Mouse (Mus musculus) thymus, postnatal 0 days (tissue): Measurements from ENCODE around the gene Fgfr2. TPM values are rescaled to one million over a fixed set of nuclear protein-coding genes. Genes with fewer than 3 reads are reported as not detected.
A peak's percentile ranks its signal among the peaks of the same experiment; 100 is the strongest.

Experiments used
- DNase-seq: peaks from one replicate; pipeline ENCODE4 v3.0.0-alpha.2; 2015; ENCODE audit warnings: low spot score
- polyA plus RNA-seq: library from polyadenylated mRNA; unstranded; fragments of >200 nt; fragmentation: Nextera tagmentation; extraction: Ambion mirVana; gene quantifications from 2 replicates; pipeline ENCODE4 v1.2.1, GENCODE M21; 2015

Gene Fgfr2
- polyA plus RNA-seq, 1 experiment from 2014 or later = 23.6 TPM

GRCm38 (mm10) chr7:130859926-130860325 lies 2263.2 kb downstream of the Fgfr2 start:
- no peak for DNase-seq

DNA sequence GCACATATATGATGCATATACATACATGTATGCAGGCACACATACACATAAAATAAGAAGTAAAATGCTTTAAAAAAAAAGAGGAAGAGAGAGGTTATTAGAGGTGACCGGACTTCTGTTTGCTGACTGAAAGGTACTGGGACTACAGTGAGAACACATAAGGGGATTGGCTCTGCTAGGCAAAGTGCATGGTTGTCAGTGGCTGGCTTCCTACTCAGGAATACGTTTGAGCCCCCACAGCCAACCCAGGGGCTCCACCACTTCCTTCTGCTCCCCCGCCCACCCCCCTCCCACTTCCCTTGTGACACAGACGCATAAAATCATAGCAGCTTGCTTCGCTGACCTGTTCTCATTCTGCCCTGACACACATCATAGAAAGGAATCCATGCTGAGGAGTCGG lies 2265.2 kb downstream of the Fgfr2 start:
- DNase-seq = peak; percentile 60

- no peak for DNase-seq
These were observed 2267.5 kb downstream of the Fgfr2 start for GRCm38 (mm10) chr7:130855681-130856080.

GRCm38 (mm10) chr7:130854684-130855292 lies 2268.4 kb downstream of the Fgfr2 start:
- DNase-seq = no peak

DNA sequence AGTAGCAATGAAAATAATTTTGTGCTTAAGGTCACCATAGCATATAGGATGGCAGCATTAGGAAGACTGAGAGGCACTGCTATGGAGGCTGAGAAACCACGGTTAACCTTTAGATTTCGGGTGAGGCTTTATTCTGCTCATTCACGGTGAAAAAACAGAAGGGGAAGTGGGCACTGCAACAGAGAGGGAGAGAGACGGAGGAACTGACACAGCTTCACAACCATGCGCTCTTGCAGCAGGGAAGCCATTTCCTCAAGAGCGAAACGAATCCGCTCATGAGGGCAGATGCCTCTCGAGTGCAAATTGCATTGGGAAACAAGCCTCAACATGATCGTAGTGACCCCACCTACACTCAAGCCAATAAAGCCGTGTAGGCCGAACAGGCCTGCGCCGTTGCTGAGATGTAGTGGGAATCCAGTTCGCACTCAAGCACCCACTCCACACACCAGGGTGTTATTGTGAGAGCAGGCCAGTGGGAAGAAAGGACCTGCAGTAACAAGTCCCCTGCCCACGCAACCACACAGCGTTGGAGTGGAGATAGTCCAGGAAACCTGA lies 2275.9 kb downstream of the Fgfr2 start:
- DNase-seq = no peak

- DNase-seq = no peak
These were observed 2283.6 kb downstream of the Fgfr2 start for GRCm38 (mm10) chr7:130839380-130840100.

- DNase-seq = no peak
These were observed 2284.5 kb downstream of the Fgfr2 start for GRCm38 (mm10) chr7:130838658-130839025.

GRCm38 (mm10) chr7:130837941-130838657 lies 2285.1 kb downstream of the Fgfr2 start:
- no peak for DNase-seq

- DNase-seq = no peak
These were observed 2287.1 kb downstream of the Fgfr2 start for GRCm38 (mm10) chr7:130836066-130836465.

DNA sequence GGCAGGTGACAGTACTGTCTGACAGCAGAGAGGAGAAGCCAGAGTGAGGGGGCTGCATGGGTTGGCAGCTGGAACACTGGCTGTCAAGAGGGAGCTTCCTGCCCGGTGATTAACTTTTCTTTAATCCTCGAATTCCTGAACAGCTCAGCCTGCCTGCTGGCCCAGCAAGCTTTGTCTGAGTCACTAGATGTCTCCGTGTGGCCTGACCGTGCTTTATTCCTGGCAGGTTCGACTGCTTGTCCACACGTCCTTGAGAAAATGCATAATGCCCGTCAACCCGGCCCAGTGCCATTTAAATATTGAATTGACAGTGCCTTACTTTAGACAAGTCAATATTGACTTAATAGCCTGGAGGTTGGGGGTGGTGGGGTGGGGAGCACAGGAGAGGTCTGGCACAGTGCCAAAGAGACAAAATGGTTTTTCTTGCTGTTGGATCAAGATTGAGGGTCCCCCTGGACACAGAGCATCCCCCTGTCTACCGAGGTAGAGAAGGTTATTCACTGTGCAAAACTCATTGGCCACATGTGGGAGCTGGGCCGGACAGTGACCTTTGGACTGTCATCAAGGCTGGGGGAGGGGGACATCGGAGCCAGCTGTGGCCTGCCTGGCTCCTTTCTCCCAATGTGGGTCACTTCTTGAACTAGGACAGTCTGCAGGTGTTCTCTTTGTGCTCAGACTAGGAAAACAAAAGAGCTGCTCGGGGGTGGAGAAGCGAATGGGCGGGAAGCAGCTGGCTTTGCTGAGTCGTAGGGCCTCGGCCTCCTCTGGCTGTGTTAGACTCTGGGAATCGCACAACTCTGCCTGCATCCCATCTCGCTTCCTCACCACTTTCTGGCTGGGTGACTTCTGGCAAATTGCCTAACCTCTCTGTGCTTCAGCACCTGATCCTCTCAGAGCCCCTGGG lies 2287.9 kb downstream of the Fgfr2 start:
- DNase-seq = no peak

DNA sequence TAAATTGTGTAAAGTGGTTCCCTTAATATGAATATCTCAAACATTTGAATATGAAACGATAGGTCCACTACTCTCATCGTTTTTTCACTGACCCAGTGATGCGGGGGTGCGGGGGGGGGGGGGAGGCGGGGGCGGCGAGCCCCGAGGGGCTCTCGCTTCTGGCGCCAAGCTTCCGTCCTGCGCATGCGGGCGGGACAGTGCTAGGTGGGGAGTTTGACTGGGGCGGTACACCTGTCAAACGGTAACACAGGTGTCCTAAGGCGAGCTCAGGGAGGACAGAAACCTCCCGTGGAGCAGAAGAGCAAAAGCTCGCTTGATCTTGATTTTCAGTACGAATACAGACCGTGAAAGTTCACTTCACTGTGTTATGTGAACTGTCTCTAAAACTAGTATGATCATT lies 2288.9 kb downstream of the Fgfr2 start:
- peak; percentile 88 for DNase-seq

DNA sequence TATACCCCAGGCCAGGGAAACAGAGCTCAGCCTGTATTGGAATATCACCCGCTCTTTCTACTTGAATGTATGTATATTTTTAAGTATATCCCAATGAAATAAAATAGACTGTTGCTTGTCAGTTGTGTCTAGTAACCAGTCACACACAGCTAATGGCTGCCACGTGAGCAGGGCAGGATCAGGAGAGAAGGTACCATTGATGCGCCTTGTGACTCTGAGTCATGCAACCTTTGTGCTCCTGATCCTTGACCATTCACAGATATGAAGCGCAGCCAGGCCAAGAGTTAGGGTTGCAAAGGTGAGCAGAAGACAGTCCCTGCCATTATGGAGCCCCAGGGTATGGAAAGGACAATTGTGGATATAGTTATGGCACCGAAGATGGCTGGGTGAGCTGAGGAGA lies 2291.6 kb downstream of the Fgfr2 start:
- DNase-seq = no peak

GRCm38 (mm10) chr7:130828475-130828874 lies 2294.7 kb downstream of the Fgfr2 start:
- peak; percentile 21 for DNase-seq

GRCm38 (mm10) chr7:130827844-130828403 lies 2295.2 kb downstream of the Fgfr2 start:
- no peak for DNase-seq

- no peak for DNase-seq
These were observed 2295.7 kb downstream of the Fgfr2 start for GRCm38 (mm10) chr7:130827431-130827830.

- peak; percentile 17 for DNase-seq
These were observed 2296.8 kb downstream of the Fgfr2 start for GRCm38 (mm10) chr7:130826343-130826742.

- no peak for DNase-seq
These were observed 2299.2 kb downstream of the Fgfr2 start for GRCm38 (mm10) chr7:130823992-130824391.

GRCm38 (mm10) chr7:130819624-130820023 lies 2303.5 kb downstream of the Fgfr2 start:
- DNase-seq = no peak

- no peak for DNase-seq
These were observed 2304.3 kb downstream of the Fgfr2 start for GRCm38 (mm10) chr7:130818813-130819212.

DNA sequence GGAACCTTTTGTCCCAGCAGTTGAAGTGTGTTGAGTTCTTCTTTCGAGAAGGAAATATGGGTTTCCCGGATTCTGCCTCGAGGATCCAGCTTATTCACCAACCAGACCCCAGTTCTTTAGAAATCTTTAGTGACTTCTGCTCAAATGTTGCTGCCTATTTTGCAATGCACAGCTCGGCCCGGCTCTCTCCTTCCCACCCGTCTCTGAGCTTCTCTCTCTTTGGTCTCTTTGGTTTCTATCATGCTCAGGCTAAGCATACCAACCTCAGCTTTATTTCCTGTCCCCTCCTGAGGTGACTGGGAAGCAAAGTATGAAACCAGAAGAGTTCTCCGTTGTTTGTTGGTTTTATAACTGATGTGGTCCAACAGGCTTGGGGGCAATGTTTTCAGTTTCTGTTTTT lies 2306.9 kb downstream of the Fgfr2 start:
- DNase-seq = no peak

DNA sequence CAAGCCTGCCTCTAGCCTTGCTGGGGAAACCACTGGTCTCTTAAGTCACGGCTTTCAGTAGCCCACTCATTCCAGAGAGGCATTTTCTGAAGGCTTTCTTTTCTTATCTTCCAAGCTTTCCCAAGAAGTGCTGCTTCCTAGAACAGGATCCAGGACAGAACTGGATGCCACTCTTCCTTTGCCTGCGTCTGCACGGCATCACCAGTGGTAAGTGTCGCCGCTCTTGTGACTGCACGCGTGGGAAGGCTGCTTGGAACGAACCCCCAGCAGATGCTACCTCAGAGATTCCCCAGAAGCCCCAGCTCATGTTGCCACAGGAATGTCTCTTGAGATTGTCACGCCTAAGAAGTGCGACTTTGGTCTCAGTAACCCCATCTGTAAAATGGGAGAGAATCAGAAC lies 2307.5 kb downstream of the Fgfr2 start:
- no peak for DNase-seq
